ENCODE assay signal across 8 mouse cellular contexts in the genomic region with DNA sequence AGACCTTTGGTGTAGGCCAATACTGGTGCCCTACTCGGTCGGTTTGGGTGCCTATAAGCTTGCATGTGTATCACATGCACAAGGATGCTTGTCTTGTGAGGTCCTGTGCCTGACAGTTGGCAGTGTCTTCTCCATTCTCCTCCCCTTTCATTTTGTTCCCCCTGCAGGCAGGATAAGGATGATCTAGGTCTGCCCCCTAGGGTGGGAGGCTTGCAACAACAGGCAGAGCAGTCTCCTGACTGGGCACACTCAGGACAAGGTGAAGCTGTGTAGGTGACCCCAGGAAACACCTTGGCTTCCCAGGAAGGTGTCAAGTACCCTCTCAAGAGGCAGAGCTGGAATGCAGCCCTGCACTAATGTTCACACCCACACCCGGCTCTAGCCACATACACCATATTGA. TPM values are rescaled to one million over a fixed set of nuclear protein-coding genes. Genes with fewer than 3 reads are reported as not detected.
DNase-seq lines count a peak whose midpoint lies in the region; ATAC-seq and TF ChIP-seq lines count a peak whose summit lies in the region.

No protein-coding gene starts in this region.

- no peak overlapping the region for H3K4me2 ChIP-seq in heart, embryonic 16.5 days (ENCODE audit: low read depth, low read length)

- H3K4me3 ChIP-seq in MEL (ENCODE audit: control insufficient read depth in 1 of 2, insufficient read depth in 1 of 2, low read depth in 2 of 2, low read length in 2 of 2): no peak overlapping the region
- H3K4me3 ChIP-seq in heart, embryonic 16.5 days (ENCODE audit: low read length): no peak overlapping the region

- peaks cover 0 to 4% of the 10 kb centered on the region in 2 experiments; a peak in 2 of 4 replicates for H3K36me3 ChIP-seq in MEL (ENCODE audit: control insufficient read depth in 1 of 2, insufficient read depth in 2 of 2, low read length in 2 of 2)
- H3K36me3 ChIP-seq in heart, embryonic 16.5 days (ENCODE audit: control insufficient read depth, insufficient read depth): peaks cover 9% of the 10 kb centered on the region; the same call in 1 of the 2 replicates

- no peaks in the 10 kb centered on the region for H3K9me3 ChIP-seq in MEL (replicated peaks; ENCODE audit: insufficient read depth, low read length)
- H3K9me3 ChIP-seq in heart, embryonic 16.5 days (replicated peaks; ENCODE audit: control insufficient read depth, low read length): no peaks in the 10 kb centered on the region

- no peak overlapping the region for H3K27ac ChIP-seq in MEL (ENCODE audit: control insufficient read depth, low read depth, low read length)
- no peak overlapping the region for H3K27ac ChIP-seq in heart, embryonic 16.5 days (ENCODE audit: low read length)

- H3K27me3 ChIP-seq in MEL (ENCODE audit: control insufficient read depth in 1 of 2, insufficient read depth in 2 of 2, low read length in 2 of 2): no peaks in the 10 kb centered on the region
- no peaks in the 10 kb centered on the region for H3K27me3 ChIP-seq in heart, embryonic 16.5 days (ENCODE audit: control insufficient read depth, insufficient read depth, low read length)

- H3K79me2 ChIP-seq in MEL (ENCODE audit: control insufficient read depth, insufficient read depth, low read length, poor library complexity): no peaks in the 10 kb centered on the region

- peak; percentile 86 to 98 (median 92) for TF ChIP-seq CTCF in MEL (IDR thresholded peaks at IDR 0.05 in 2 of 3, conservative IDR thresholded peaks at IDR 0.05 in 1 of 3; ENCODE audit: control insufficient read depth in 1 of 3, insufficient read depth in 1 of 3, low read depth in 2 of 3, low read length in 3 of 3, poor library complexity in 1 of 3, severe bottlenecking in 1 of 3)

- DNase-seq in MEL (ENCODE audit: low read depth, low spot score): peak; percentile 77
- DNase-seq in adrenal gland, postnatal 4 days (ENCODE audit: low spot score in 2 of 2): peak; percentile 43 to 61
- DNase-seq in layer of hippocampus, adult 18-20 months (ENCODE audit: low spot score in 2 of 2): peak; percentile 28 to 51
- peak; percentile 84 for DNase-seq in lung, postnatal 10 days
- DNase-seq in right cerebral cortex, adult 18-20 months: peak; percentile 37
- peak; percentile 16 for DNase-seq in yolk sac, embryonic 10.5 days (ENCODE audit: low spot score)

- no peak for TF ChIP-seq EP300 in MEL (IDR thresholded peaks at IDR 0.05; ENCODE audit: low read depth in 1 of 2, low read length in 2 of 2)

- 46% methylated on average over 3 of the region's 3 CpGs for WGBS in heart, embryonic 16.5 days

- peak; percentile 94 for TF ChIP-seq RAD21 in MEL (IDR thresholded peaks at IDR 0.05; ENCODE audit: low read depth, low read length)

- 0 out of 4 replicates have a peak, but pooled peaks of 1 of the 2 experiments have one; percentile 4 for TF ChIP-seq POLR2A in MEL (IDR thresholded peaks at IDR 0.05; ENCODE audit: control insufficient read depth in 1 of 2, insufficient read depth in 1 of 2, low read depth in 1 of 2, low read length in 2 of 2, poor library complexity in 1 of 2)

- H3K4me1 ChIP-seq in MEL (ENCODE audit: control insufficient read depth in 1 of 2, insufficient read depth in 2 of 2, low read length in 2 of 2): no peaks in the 10 kb centered on the region
- peaks cover 5% of the 10 kb centered on the region for H3K4me1 ChIP-seq in heart, embryonic 16.5 days (ENCODE audit: control insufficient read depth, insufficient read depth, low read length)

- H3K9ac ChIP-seq in MEL (ENCODE audit: control insufficient read depth, low read depth, low read length, poor library complexity, severe bottlenecking): no peak overlapping the region
- H3K9ac ChIP-seq in heart, embryonic 16.5 days (ENCODE audit: low read length): no peak overlapping the region

- peak; percentile 73 for ATAC-seq in erythroblast, adult 5-6 weeks (replicated peaks; ENCODE audit: low FRiP score, poor library complexity, severe bottlenecking)
- ATAC-seq in heart, embryonic 16.5 days (replicated peaks; ENCODE audit: extremely low read depth, insufficient read depth, low FRiP score): peak; percentile 49; the same call in 1 of the 2 replicates

TF ChIP-seq in MEL, 35 proteins besides CTCF, POLR2A, EP300 and RAD21:
- TF ChIP-seq ZMIZ1 (IDR thresholded peaks at IDR 0.05; ENCODE audit: low read depth, low read length): no peak
- TF ChIP-seq BHLHE40 (IDR thresholded peaks at IDR 0.05; ENCODE audit: borderline replicate concordance, low read depth, low read length): 0 out of 2 replicates have a peak, but pooled peaks have one; percentile 8
- peak; percentile 90 for TF ChIP-seq SMC3 (IDR thresholded peaks at IDR 0.05; ENCODE audit: low read depth, low read length)
- no peak for TF ChIP-seq CHD1 (IDR thresholded peaks at IDR 0.05; ENCODE audit: low read depth, low read length)
- peak; percentile 85 for TF ChIP-seq ZC3H11A (IDR thresholded peaks at IDR 0.05; ENCODE audit: low read depth, low read length)
- no peak for TF ChIP-seq TAL1 (IDR thresholded peaks at IDR 0.05; ENCODE audit: low read length)
- no peak for TF ChIP-seq MAX (IDR thresholded peaks at IDR 0.05; ENCODE audit: low read length)
- no peak for TF ChIP-seq NELFE (IDR thresholded peaks at IDR 0.05; ENCODE audit: low read depth, low read length)
- peak; percentile 56; the same call in 1 of the 2 replicates for TF ChIP-seq MAZ (IDR thresholded peaks at IDR 0.05; ENCODE audit: low read depth, low read length)
- no peak for TF ChIP-seq TCF12 (IDR thresholded peaks at IDR 0.05; ENCODE audit: low read depth, low read length)
- TF ChIP-seq ETS1 (IDR thresholded peaks at IDR 0.05; ENCODE audit: low read depth, low read length): no peak
- no peak for TF ChIP-seq NRF1 (IDR thresholded peaks at IDR 0.05; ENCODE audit: insufficient read depth, low read depth, low read length, poor library complexity, severe bottlenecking)
- TF ChIP-seq SIN3A (IDR thresholded peaks at IDR 0.05; ENCODE audit: low read length): peak; percentile 31; the same call in 1 of the 2 replicates
- TF ChIP-seq MXI1 (IDR thresholded peaks at IDR 0.05; ENCODE audit: low read depth, low read length): peak; percentile 54

RNA-seq across cellular contexts. Expression of gene Atg4b, which starts 24.3 kb away (rescaled TPM):
- total RNA-seq in MEL (2012; rRNA removed): 56.8 and 57.9 TPM in 2 replicates
- 100 to 1,000 TPM in 1 of 2 experiments, not detected in 1; 121 TPM for polyA plus RNA-seq in MEL (2012; ENCODE audit: insufficient read depth in 1 of 2, insufficient read length in 2 of 2, low read depth in 1 of 2, low replicate concordance in 2 of 2, missing spikeins in 1 of 2)
- 10 to 100 TPM; 79.9 to 87.1 TPM for total RNA-seq in adrenal gland, postnatal 4 days (2021)
- 12.3 and 20.7 TPM in 2 replicates for total RNA-seq in erythroblast, adult 5-6 weeks (2015; ENCODE audit: low replicate concordance)
- 20.8 and 21.0 TPM in 2 replicates for total RNA-seq in erythroblast, adult 5-6 weeks (2017; ENCODE audit: low replicate concordance)
- 54.8 and 61.8 TPM in 2 replicates for polyA plus RNA-seq in heart, embryonic 16.5 days (2015; fragmentation: Nextera tagmentation; extraction: Ambion mirVana)
- 10 to 100 TPM; 79.1 to 81.4 TPM for total RNA-seq in layer of hippocampus, adult 18-20 months (2021)

RNA-seq across cellular contexts. Expression of gene Thap4, which starts 27.7 kb away (rescaled TPM):
- 81.8 and 84.9 TPM in 2 replicates for total RNA-seq in MEL (2012; rRNA removed)
- 100 to 1,000 TPM in 1 of 2 experiments, not detected in 1; 117 TPM for polyA plus RNA-seq in MEL (2012; ENCODE audit: insufficient read depth in 1 of 2, insufficient read length in 2 of 2, low read depth in 1 of 2, low replicate concordance in 2 of 2, missing spikeins in 1 of 2)
- 10 to 100 TPM; 61.4 to 61.9 TPM for total RNA-seq in adrenal gland, postnatal 4 days (2021)
- total RNA-seq in erythroblast, adult 5-6 weeks (2015; ENCODE audit: low replicate concordance): 6.3 and 15.0 TPM in 2 replicates
- total RNA-seq in erythroblast, adult 5-6 weeks (2017; ENCODE audit: low replicate concordance): 1.4 and 6.1 TPM in 2 replicates
- polyA plus RNA-seq in heart, embryonic 16.5 days (2015; fragmentation: Nextera tagmentation; extraction: Ambion mirVana): 54.3 and 54.4 TPM in 2 replicates
- total RNA-seq in layer of hippocampus, adult 18-20 months (2021): 10 to 100 TPM; 35.7 to 37.6 TPM

RNA-seq across cellular contexts. Expression of gene Bok, which starts 41.5 kb away (rescaled TPM):
- not detected in 2 replicates for total RNA-seq in MEL (2012; rRNA removed)
- polyA plus RNA-seq in MEL (2012; ENCODE audit: insufficient read depth in 1 of 2, insufficient read length in 2 of 2, low read depth in 1 of 2, low replicate concordance in 2 of 2, missing spikeins in 1 of 2): under 1 TPM in 1 of 2 experiments, not detected in 1; 0.17 TPM
- total RNA-seq in adrenal gland, postnatal 4 days (2021): 10 to 100 TPM; 22.5 to 25.4 TPM
- total RNA-seq in erythroblast, adult 5-6 weeks (2015; ENCODE audit: low replicate concordance): not detected in 2 replicates
- total RNA-seq in erythroblast, adult 5-6 weeks (2017; ENCODE audit: low replicate concordance): not detected in 2 replicates
- polyA plus RNA-seq in heart, embryonic 16.5 days (2015; fragmentation: Nextera tagmentation; extraction: Ambion mirVana): 41.4 and 46.4 TPM in 2 replicates
- total RNA-seq in layer of hippocampus, adult 18-20 months (2021): 10 to 100 TPM; 56.6 to 59.1 TPM

Comparison
In these comparisons a context has a peak if more than half of its experiments do, and no peak if none do; other contexts are left out.
1. DNase-seq: peak in every context shown above with its lines; median percentile 84 in lung, postnatal 10 days; 77 in MEL; 52 in adrenal gland, postnatal 4 days; 40 in layer of hippocampus, adult 18-20 months; 37 in right cerebral cortex, adult 18-20 months; 16 in yolk sac, embryonic 10.5 days.
2. RNA of gene Bok, which starts 41.5 kb away (total RNA-seq): 56.6 to 59.1 TPM in layer of hippocampus, adult 18-20 months and 22.5 to 25.4 TPM in adrenal gland, postnatal 4 days; not detected in erythroblast, adult 5-6 weeks and not detected in MEL; every median in the first group is over 10 times any median in the second.